Mouse (Mus musculus): ENCODE results near the gene Tjp3. TPM values are rescaled to one million over a fixed set of nuclear protein-coding genes. Genes with fewer than 3 reads are reported as not detected.

The Tjp3 gene
- polyA plus RNA-seq (2012; rRNA removed) = 2.6 and 4.2 TPM in 2 replicates

DNA sequence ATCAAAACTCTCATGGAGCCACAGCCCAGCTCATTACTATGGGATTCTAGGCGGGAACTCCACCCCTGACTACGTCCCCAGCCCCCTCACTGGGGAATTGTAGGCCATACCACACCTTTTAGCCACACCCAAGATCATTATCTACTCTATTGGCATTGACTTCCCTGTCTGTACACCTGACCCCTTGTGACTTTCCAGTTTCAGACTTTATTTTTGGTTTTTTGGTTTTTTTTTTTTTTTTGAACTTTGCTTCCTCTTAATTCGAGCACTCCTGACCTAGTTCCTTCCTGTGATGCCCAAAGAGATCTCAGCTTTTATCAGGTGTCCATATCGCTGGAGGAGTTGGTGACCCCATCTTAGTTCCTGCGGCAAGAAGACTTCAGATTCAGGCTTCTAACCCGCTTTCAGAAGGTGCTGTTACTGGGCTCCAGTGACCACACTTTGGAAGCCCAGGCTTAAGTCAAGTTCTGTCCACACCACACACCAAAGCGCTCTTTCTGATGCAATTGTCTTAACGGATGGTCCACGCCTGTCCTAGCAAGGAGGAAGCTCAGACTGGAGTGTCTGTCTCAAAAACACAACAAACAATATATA is at the start of gene Tjp3:
Tjp3 (minus strand) TSS at position 71 of the 594 bp plus-strand sequence.

DNA sequence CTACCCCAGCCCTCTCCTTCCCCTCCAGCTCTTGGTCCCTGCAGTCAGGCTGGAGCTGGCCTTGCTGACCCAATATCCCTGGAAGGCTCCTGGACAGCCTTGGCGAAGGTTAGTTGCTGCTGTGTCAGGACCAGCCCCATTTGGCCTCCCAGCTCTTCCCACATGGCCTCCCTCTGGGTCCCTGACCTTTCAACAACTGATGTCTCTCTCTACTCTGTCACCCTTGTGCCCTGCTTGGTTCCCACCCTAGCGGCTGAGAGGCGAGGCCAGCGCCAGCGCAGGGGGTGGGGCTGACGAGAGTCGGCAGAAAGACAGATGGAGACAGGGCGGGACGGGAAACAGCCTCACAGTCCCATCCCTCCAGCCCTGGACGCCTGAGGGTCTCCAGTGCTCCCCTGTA is 37.0 kb upstream of the Tjp3 start, which contains the start of gene Tbxa2r:
Tbxa2r (plus strand) TSS at position 346 of the 400 bp plus-strand sequence.

DNA sequence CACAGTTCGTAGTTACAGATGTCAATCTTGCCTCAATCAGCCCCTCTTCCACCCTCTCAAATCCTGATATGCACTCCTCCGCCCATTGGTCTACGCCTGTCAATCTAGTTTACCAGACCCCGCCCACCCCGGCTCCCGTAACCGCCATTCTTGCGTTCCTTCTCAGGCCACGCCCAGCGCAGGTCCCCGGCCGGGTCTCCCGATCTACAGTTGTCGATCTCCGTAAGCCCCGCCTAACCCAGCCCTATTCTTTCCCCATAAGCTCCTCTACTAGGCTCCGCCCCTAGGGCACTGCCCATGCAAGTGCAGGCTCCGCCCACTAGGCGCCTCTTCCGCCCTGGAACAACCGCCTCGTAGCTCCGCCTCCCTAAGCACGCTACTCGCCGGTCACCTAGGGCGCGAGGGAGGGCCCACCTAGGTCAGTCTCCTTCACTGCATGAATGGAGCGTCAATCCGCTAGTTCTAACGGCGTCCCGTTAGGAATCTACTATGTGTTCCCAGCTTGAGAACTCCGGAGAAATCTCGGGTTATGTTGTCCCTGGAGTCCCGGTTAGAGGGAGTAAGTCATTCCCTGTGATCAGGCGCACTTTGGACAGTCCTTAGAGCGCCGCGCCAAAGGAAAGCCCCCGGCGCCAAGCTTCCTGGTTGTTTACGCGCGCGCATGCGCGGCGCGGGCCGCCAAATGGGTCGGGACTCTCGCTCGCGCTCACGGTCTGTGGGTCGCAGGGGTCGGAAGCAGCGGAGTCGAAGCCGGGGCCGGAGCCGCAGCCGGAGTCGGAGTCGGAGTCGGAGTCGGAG is 29.4 kb upstream of the Tjp3 start, which contains the start of gene Cactin:
Cactin (plus strand) TSS at position 554 of the 798 bp plus-strand sequence.

DNA sequence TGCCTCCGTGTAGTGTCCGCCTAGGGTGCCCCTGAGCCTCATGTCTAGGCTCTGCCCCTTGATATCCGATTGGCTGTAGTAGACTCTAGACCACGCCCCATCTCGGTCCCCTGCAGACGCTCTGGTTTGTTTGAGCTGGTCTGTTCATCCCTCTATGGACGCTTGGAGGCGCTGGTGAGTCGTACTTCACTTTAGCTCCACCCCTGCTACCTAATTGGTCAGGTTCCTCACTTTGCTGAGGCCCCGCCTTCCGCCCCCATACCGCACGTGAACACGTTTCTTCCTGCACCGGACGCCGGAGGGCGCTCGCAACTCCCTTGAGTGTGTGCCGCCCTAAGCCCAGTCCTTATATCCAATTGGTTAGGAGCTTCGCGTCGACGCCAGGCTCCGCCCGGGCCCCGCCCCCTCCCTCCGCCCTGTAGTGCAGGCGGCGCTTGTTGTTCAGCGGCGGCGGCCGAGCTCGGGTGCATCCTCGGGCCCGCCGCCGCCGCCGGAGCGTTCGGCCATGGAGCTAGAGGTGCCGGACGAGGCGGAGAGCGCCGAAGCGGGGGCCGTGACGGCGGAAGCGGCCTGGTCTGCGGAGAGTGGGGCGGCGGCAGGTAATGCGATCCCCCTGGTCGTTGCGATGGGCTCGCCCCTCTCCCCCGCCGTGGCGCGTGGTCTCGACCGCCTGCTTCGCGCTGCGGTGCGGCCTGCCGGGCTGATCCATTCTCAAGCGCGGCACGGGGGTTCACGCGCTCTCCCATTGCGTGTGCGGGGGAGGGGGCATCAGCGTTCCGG is 1.4 kb upstream of the Tjp3 start, which contains the start of gene Pip5k1c:
Pip5k1c (plus strand) TSS at position 410 of the 780 bp plus-strand sequence.

DNA sequence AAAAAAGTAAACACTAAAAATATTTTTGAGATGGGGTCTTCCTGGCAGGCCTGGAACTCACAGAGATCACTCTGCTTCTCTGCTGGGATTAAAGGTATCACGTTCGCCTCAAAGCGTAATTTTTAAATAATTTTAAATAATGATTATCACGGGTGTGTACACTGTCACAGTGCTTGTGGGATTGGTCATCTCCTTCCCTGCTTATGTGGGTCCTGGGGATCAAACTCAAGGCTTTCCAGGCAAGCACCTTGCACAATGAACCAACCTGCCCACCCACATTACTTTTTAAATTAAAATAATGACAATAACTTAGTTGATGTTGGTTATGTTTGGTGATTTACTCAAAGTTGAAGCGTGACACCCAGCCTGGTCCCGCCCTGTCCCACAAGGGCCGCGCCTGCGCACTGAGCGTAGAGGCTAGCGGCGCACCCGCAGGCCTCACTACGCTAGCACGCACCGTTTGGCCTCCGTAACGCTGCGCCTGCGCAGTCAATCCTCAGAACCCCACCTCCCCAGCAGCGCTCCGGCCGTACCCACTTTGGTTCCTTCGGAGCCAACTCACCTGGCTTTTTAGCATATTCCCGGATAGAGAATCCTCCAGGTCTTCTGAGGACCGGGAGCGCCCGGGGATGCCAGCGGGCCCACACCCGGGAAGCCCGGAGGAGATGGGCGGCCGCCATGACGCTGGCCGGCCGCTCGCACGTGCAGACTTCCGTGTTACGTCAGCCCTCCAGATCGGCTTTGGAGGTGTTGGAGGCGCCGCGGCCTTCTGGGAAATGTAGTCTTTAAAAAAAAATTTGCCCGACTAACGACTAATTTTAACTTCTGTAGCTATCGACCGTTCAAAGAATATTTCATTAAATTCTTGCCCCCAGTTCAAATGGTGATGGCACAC is 24.9 kb downstream of the Tjp3 start, which contains the start of the genes Mrpl54 and Apba3:
Mrpl54 (minus strand) TSS at position 724 of the 895 bp plus-strand sequence.
Apba3 (plus strand) TSS at position 750 of the 895 bp plus-strand sequence.

DNA sequence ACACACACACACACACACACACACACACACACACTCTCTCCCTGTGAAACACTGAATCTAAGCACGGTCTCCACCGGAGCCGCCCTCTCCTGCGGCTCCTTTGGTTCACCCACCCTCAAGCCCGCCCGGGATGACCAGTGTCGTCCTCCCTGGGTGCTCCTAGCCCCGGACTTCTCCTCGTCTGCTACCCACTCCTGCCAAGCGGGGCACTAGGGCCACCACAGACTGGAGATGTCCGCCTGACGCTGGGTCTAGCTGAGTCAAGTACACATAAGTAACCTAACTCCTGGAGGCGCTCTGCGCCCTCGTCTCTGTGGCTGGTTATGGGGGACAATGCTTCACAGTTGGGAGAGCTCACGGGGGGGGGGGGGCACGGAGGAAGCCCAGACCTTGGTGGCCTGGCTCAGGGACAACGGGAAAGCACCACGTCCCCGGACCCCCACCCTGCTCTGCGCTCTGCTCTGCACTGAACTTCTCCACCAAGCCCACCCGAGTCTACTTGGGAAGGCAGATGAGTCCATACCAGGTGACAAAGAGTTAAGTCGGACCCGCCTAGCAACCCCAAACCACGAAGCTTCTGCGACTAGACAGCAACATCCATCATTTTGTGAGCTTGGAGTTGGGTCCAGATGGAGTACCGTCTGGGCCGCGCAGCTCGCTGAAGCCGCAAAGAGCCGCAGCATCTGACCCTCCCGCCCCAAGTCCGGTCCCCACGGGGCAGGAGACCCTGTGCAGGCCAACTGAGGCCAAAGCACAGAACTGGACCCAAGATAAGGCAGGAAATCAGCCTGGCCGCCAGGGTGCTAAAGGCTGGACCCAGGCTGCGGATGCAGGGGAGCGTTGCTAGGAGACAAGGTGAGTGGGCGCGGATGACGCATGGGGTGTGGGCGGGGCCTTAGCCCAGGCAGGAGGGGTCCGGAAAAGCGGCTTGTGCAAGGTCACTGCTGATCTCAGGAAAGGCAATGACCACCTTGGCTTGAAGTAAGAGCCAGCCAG is 38.7 kb downstream of the Tjp3 start, which contains the start of gene Matk:
Matk (plus strand) TSS at position 512 of the 996 bp plus-strand sequence.

DNA sequence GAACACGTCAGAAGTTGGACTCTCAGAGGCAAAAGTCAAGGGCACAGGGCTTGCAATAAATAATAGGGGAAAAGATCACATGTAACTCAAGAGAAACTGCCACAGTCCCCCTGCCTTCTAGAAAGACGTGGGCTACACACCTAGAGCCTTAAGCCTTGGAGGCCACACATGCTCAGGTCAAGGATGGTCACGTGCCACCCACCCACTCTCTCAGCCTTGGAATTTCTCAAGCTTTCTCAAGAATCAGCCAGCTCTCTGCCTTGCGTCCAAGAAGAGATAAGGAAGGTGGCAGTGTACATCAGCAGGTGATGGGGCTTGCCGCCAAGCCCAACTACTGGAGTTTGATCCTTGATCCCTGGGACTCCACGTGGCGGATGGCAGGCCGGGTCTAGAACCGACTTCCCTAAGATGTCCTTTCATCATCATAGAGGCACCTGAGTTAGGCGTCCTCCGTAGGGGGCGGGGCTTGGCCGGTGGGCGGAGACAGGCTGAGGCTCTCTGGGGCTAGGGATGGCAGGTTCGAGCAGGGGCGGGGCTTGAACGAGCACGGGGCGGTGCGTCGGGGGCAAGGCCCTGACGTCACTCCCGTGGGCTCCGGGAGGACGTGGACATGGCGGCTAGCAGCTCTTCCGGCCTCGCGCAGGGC is 58.7 kb downstream of the Tjp3 start, which contains the start of gene Zfr2:
Zfr2 (plus strand) TSS at position 576 of the 646 bp plus-strand sequence.

DNA sequence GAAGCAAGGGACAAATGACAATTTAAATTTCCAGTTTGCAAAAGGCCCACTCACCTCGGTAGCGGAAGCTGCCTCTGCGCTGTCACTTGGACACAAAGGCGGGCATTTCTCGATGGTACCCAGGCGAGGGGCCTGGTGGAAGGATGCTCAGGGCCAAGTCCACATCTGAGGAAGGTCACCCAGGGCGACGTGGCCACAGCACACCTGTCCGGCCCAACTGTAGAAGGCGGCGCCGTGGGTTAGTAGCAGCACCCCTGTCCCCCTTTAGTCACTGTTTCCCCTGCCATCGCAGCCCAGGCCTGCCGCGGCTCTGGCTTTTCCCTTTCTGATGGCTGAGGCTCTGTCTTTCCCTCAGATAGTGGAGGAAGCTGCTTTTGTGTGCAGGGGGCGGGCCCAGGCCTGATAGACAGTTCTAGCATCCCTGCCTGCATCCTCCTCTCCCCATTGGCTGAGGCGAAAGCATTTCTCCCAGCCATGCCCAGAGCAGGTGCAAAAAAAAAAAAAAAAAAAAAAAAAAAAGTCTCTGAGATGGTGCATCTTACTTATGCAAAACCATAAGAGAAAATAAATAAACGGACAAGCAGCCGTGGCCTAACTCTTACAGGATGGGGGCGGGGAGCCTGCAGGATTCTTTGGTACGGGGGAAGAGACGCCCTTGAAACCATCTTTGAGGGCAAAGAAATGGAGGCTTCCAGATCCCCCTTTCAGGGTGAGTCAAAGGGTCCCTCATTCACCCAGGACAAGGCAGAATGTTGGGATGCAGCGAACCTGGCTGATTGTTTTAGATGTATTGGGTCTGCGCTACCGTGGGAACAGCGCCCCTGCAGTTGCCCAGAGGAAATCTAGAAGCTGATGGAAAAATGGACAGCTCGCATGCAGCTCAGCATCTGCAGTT is 60.7 kb downstream of the Tjp3 start, which contains the start of gene Atcay:
Atcay (minus strand) TSS at position 396 of the 895 bp plus-strand sequence.

Other genes starting within 250 kb of the Tjp3 start
- 168 and 193 TPM in 2 replicates for gene Sgta, start 231.4 kb downstream of the Tjp3 start, polyA plus RNA-seq (2012; rRNA removed)
- gene Thop1, start 221.5 kb downstream of the Tjp3 start, polyA plus RNA-seq (2012; rRNA removed) = 62.7 and 69.0 TPM in 2 replicates
- gene Creb3l3, start 192.7 kb downstream of the Tjp3 start, polyA plus RNA-seq (2012; rRNA removed) = 0.52 and 0.73 TPM in 2 replicates
- 167 and 173 TPM in 2 replicates for gene Map2k2, start 185.7 kb downstream of the Tjp3 start, polyA plus RNA-seq (2012; rRNA removed)
- 12.7 and 17.8 TPM in 2 replicates for gene Zbtb7a, start 156.4 kb downstream of the Tjp3 start, polyA plus RNA-seq (2012; rRNA removed)
- gene Pias4, start 123.7 kb downstream of the Tjp3 start, polyA plus RNA-seq (2012; rRNA removed) = 39.5 and 41.3 TPM in 2 replicates
- 1,158 and 1,360 TPM in 2 replicates for gene Eef2, start 115.0 kb downstream of the Tjp3 start, polyA plus RNA-seq (2012; rRNA removed)
- 63.2 and 71.7 TPM in 2 replicates for gene Dapk3, start 108.6 kb downstream of the Tjp3 start, polyA plus RNA-seq (2012; rRNA removed)
- gene 4930442H23Rik, start 107.7 kb downstream of the Tjp3 start, polyA plus RNA-seq (2012; rRNA removed) = not detected in 2 replicates
- 0.02 and 0.04 TPM in 2 replicates for gene Nmrk2, start 89.5 kb downstream of the Tjp3 start, polyA plus RNA-seq (2012; rRNA removed)
- 25.0 and 36.7 TPM in 2 replicates for gene Atcay, start 60.7 kb downstream of the Tjp3 start, polyA plus RNA-seq (2012; rRNA removed)
- gene Zfr2, start 58.4 kb downstream of the Tjp3 start, polyA plus RNA-seq (2012; rRNA removed) = 16.3 and 16.6 TPM in 2 replicates
- gene Matk, start 38.6 kb downstream of the Tjp3 start, polyA plus RNA-seq (2012; rRNA removed) = 4.0 and 4.3 TPM in 2 replicates
- 91.5 and 109 TPM in 2 replicates for gene Mrpl54, start 24.6 kb downstream of the Tjp3 start, polyA plus RNA-seq (2012; rRNA removed)
- gene Apba3, start 24.6 kb downstream of the Tjp3 start, polyA plus RNA-seq (2012; rRNA removed) = 25.6 and 44.9 TPM in 2 replicates
- gene Pip5k1c, start 1.4 kb upstream of the Tjp3 start, polyA plus RNA-seq (2012; rRNA removed) = 84.4 and 91.7 TPM in 2 replicates
- gene Cactin, start 29.5 kb upstream of the Tjp3 start, polyA plus RNA-seq (2012; rRNA removed) = 50.3 and 63.1 TPM in 2 replicates
- gene Tbxa2r, start 37.1 kb upstream of the Tjp3 start, polyA plus RNA-seq (2012; rRNA removed) = 2.4 and 3.1 TPM in 2 replicates
- gene Gipc3, start 51.7 kb upstream of the Tjp3 start, polyA plus RNA-seq (2012; rRNA removed) = 0.04 and 0.06 TPM in 2 replicates
- gene Hmg20b, start 58.9 kb upstream of the Tjp3 start, polyA plus RNA-seq (2012; rRNA removed) = 116 and 139 TPM in 2 replicates
- gene Mfsd12, start 65.9 kb upstream of the Tjp3 start, polyA plus RNA-seq (2012; rRNA removed) = 8.6 and 9.0 TPM in 2 replicates
- gene 4930404N11Rik, start 74.2 kb upstream of the Tjp3 start, polyA plus RNA-seq (2012; rRNA removed) = 0.28 and 0.31 TPM in 2 replicates
- 91.8 and 113 TPM in 2 replicates for gene Fzr1, start 86.9 kb upstream of the Tjp3 start, polyA plus RNA-seq (2012; rRNA removed)
- 56.2 and 57.9 TPM in 2 replicates for gene Dohh, start 92.8 kb upstream of the Tjp3 start, polyA plus RNA-seq (2012; rRNA removed)
- gene Gm48551, start 92.9 kb upstream of the Tjp3 start, polyA plus RNA-seq (2012; rRNA removed) = 3.9 and 4.3 TPM in 2 replicates
- gene Gm48552, start 97.4 kb upstream of the Tjp3 start, polyA plus RNA-seq (2012; rRNA removed) = 5.2 and 8.2 TPM in 2 replicates
- gene Smim24, start 101.5 kb upstream of the Tjp3 start, polyA plus RNA-seq (2012; rRNA removed) = 3.7 and 5.0 TPM in 2 replicates
- 7.8 and 12.5 TPM in 2 replicates for gene Nfic, start 164.1 kb upstream of the Tjp3 start, polyA plus RNA-seq (2012; rRNA removed)
- 45.0 and 50.2 TPM in 2 replicates for gene Celf5, start 191.1 kb upstream of the Tjp3 start, polyA plus RNA-seq (2012; rRNA removed)
- gene Ncln, start 204.8 kb upstream of the Tjp3 start, polyA plus RNA-seq (2012; rRNA removed) = 129 and 153 TPM in 2 replicates
- 0.42 and 0.56 TPM in 2 replicates for gene S1pr4, start 208.6 kb upstream of the Tjp3 start, polyA plus RNA-seq (2012; rRNA removed)
- 0.88 and 0.98 TPM in 2 replicates for gene Gna15, start 232.6 kb upstream of the Tjp3 start, polyA plus RNA-seq (2012; rRNA removed)

Measured in central nervous system, embryonic 11.5 days (tissue).